Mouse (Mus musculus) heart, postnatal 0 days (tissue): ENCODE measurements around the gene Ptafr.

Source experiments
- CTCF ChIP-seq: IDR thresholded peaks from 2 replicates; pipeline ENCODE4 v1.5.1; 2016; ENCODE audit warnings: antibody characterized with exemption, control low read depth, low read depth
- EP300 ChIP-seq: IDR thresholded peaks from 2 replicates; pipeline ENCODE4 v1.6.1; 2016; ENCODE audit warnings: antibody characterized with exemption, low read depth

DNA sequence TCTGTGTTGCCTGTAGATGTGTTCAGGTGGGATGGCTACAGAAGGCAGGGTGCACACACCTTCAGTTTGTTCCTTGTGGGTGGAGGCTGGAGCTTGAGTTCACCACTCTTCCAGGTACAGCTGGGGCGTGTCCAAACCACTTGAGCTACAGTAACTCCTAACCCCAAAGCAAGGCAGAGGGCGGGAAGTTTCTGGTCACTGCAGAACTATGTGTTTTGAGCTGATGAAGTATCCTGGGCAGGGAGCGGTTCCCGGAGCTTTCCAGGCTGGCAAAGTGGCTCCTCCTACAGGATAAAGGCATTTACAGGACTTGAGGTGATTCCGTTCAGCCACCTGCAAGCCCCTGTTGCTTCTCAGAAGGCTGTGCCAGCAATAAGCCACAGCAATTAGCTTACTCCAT lies 9.6 kb upstream of the Ptafr start:
- TF ChIP-seq CTCF (no peak), EP300 (no peak)
